In the genomic region with DNA sequence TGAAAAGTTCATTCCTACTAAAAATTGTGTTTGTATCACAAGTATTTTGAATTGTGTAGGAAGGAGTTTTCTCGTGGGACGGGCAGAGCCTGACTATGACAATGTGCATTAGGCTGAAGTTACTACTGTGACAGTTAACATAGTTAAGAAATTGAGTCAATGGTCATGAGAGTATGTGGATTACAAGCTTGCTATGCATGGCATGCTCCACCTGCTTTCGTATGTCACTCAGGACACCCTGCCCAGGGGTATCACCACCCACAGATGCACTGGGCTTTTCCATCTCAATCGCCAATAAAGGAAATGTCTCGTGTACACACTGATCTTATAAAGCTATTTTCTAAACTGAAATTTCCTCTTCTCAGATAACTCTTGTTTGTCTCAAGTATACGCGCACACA, we compare ENCODE assay signal across 20 mouse cellular contexts.
"Had no signal": no experiment of that assay in that cellular context is flagged by ENCODE, and none has a peak within 500 bp of the region (broad histone marks: within the 10 kb centered on the region; RNA-seq: fewer than 3 reads in every experiment).

No protein-coding gene starts in this region.

- H3K4me2 ChIP-seq: kidney, embryonic 15.5 days; limb, embryonic 15.5 days; liver, embryonic 11.5 days; lung, embryonic 14.5 days; midbrain, embryonic 12.5 days; midbrain, embryonic 15.5 days; neural tube, embryonic 13.5 days; stomach, embryonic 15.5 days had no signal

- H3K4me3 ChIP-seq: kidney, embryonic 15.5 days; limb, embryonic 15.5 days; midbrain, embryonic 12.5 days; midbrain, embryonic 15.5 days; neural tube, embryonic 13.5 days; stomach, embryonic 15.5 days had no signal

- H3K27ac ChIP-seq: kidney, embryonic 15.5 days; limb, embryonic 15.5 days; liver, embryonic 14.5 days; macrophage; midbrain, embryonic 12.5 days; midbrain, embryonic 15.5 days; neural tube, embryonic 13.5 days; stomach, embryonic 15.5 days had no signal

- H3K27me3 ChIP-seq: kidney, embryonic 15.5 days; limb, embryonic 15.5 days; midbrain, embryonic 12.5 days; midbrain, embryonic 15.5 days; neural tube, embryonic 13.5 days; stomach, embryonic 15.5 days had no signal

- H3K4me1 ChIP-seq: kidney, embryonic 15.5 days; limb, embryonic 15.5 days; midbrain, embryonic 12.5 days; midbrain, embryonic 15.5 days; stomach, embryonic 15.5 days had no signal

- DNase-seq: kidney, adult 11 months; kidney, adult 8-10 months; kidney, postnatal 10 days; kidney, postnatal 36 days; left cerebral cortex, postnatal 4 days; liver, postnatal 0 days; lung, embryonic 14.5 days; right cerebral cortex, postnatal 25 days; spleen, adult 18-20 months; thymus, postnatal 25 days had no signal

- H3K9ac ChIP-seq: kidney, embryonic 15.5 days; limb, embryonic 15.5 days; liver, embryonic 14.5 days; liver, postnatal 0 days; lung, embryonic 14.5 days; midbrain, embryonic 12.5 days; midbrain, embryonic 15.5 days; neural tube, embryonic 13.5 days; stomach, embryonic 15.5 days had no signal

- H3K36me3 ChIP-seq: kidney, embryonic 15.5 days; limb, embryonic 15.5 days; midbrain, embryonic 12.5 days; midbrain, embryonic 15.5 days; neural tube, embryonic 13.5 days; stomach, embryonic 15.5 days had no signal

- ATAC-seq: liver, postnatal 0 days; lung, postnatal 0 days; midbrain, embryonic 15.5 days had no signal

- H3K9me3 ChIP-seq: kidney, embryonic 15.5 days; limb, embryonic 15.5 days; midbrain, embryonic 12.5 days; midbrain, embryonic 15.5 days; neural tube, embryonic 13.5 days; stomach, embryonic 15.5 days had no signal
